ENCODE assay signal across 7 mouse cellular contexts in genomic region chr11:5296576-5297115, GRCm38 (mm10). TPM values are rescaled to one million over a fixed set of nuclear protein-coding genes. Genes with fewer than 3 reads are reported as not detected.
DNase-seq lines count a peak whose midpoint lies in the region; ATAC-seq lines count a peak whose summit lies in the region.

No protein-coding gene starts in this region.

- H3K36me3 ChIP-seq in intestine, embryonic 14.5 days (ENCODE audit: control insufficient read depth, insufficient read depth, low read length) = no peaks in the 10 kb centered on the region

- no peaks in the 10 kb centered on the region for H3K27me3 ChIP-seq in intestine, embryonic 14.5 days (replicated peaks; ENCODE audit: control insufficient read depth, insufficient read depth, low read length)

- no peak overlapping the region for H3K4me2 ChIP-seq in intestine, embryonic 14.5 days (ENCODE audit: low read length)

- DNase-seq in kidney, adult 9 months = peak; percentile 50
- DNase-seq in kidney, adult 18-20 months = no peak
- peak; percentile 54 for DNase-seq in T-cell, adult 2 months (ENCODE audit: low spot score)
- no peak for DNase-seq in intestine, embryonic 14.5 days (ENCODE audit: low spot score)
- peak; percentile 28 to 54 for DNase-seq in natural killer cell, adult 2 months (ENCODE audit: low spot score in 2 of 2)
- DNase-seq in urinary bladder, adult 18-20 months (ENCODE audit: low spot score in 2 of 2) = no peak

- ATAC-seq in intestine, embryonic 14.5 days (replicated peaks; ENCODE audit: low FRiP score, low TSS enrichment, low read depth) = peak; percentile 50; the same call in 1 of the 2 replicates
- no peak for ATAC-seq in frontal cortex, adult (ENCODE audit: low TSS enrichment)

- H3K27ac ChIP-seq in intestine, embryonic 14.5 days (ENCODE audit: low read depth) = no peak overlapping the region

- no peaks in the 10 kb centered on the region for H3K9me3 ChIP-seq in intestine, embryonic 14.5 days (ENCODE audit: control insufficient read depth, low read length)

- peaks cover 19% of the 10 kb centered on the region for H3K4me1 ChIP-seq in intestine, embryonic 14.5 days (replicated peaks; ENCODE audit: control insufficient read depth, insufficient read depth, low read length)

- H3K4me3 ChIP-seq in intestine, embryonic 14.5 days (ENCODE audit: low read depth, low read length) = no peak overlapping the region

- WGBS in intestine, embryonic 14.5 days = 49% methylated on average over 2 of the region's 2 CpGs

- H3K9ac ChIP-seq in intestine, embryonic 14.5 days (ENCODE audit: low read length) = no peak overlapping the region

RNA-seq across cellular contexts. Expression of gene Kremen1, which starts 35.3 kb away (rescaled TPM):
- 9.8 and 11.8 TPM in 2 replicates for polyA plus RNA-seq in intestine, embryonic 14.5 days (2014; fragmentation: Nextera tagmentation; extraction: Ambion mirVana)

Comparison
In these comparisons a context has a peak if more than half of its experiments do, and no peak if none do; other contexts are left out.
1. DNase-seq: peak in kidney, adult 9 months (single experiment), T-cell, adult 2 months (single experiment) and natural killer cell, adult 2 months (2 of 2); none in kidney, adult 18-20 months (single experiment), intestine, embryonic 14.5 days (single experiment) and urinary bladder, adult 18-20 months (0 of 2).